Mouse (Mus musculus): ENCODE measurements at regions not wholly inside any gene's neighbourhood (a gene's known extent, or its start where the extent isn't known, plus 50 kb on each side); places are given as distances from the start of the nearest gene placed in this dataset.
"Not testable (repeated sequence)": the region's sequence is repeated elsewhere in the genome, so short reads cannot be mapped to it uniquely, and the experiment has no call there.

DNA sequence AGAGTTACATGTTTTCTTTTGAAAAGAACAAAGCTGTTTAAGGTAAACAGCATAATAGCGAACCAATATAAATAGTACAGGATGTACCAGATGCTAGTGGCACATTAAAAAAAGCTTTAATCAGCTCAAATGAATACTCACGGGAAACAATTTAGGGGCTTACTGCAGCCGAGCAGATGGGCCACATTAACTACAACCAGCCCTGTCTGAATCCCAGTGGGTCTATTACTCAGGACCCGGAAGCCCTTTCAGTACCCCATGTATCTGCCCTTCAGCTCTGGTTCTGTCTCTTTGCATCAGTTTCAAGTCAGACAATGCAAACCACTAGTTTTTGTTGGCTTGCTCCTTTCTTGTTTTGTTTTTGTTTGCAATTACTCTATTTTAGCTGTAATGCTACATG lies 210.9 kb upstream of the Crbn start:
- DNase-seq (ENCODE audit: low spot score in 2 of 2), result no peak

DNA sequence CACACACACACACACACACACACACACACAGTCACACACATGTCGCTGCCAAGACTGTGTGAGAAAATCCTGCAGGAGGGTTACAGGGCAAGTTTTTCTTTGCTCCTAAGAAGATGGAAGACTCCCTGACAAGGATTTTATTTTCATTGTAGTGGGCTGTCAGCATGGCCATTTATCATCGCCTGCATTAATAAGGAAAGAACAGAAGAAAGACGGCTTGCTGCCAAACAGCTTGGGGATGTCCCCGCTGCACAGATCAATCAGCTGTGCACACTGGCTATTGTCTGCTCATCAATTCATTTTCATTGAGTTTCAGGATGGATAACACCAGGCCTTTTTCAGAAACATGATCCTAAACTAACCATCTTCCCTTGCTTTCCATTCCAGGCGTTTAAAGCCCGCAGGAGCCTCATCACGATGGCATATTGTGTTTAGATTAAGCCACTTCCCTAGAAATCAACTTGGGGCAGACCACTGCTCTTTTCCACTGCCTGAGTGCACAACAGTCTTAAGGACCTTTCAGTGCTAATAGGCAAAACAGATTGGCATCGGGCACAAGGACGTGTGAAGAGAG lies 213.1 kb upstream of the Crbn start:
- no peak for DNase-seq (ENCODE audit: low spot score in 2 of 2)

- no peak for DNase-seq (ENCODE audit: low spot score in 2 of 2)
These were observed 219.2 kb upstream of the Crbn start for GRCm38 (mm10) chr6:107019126-107019525.

- DNase-seq (ENCODE audit: low spot score in 2 of 2), result peak in 1 of 2 experiments; percentile 27
These were observed 245.3 kb upstream of the Crbn start for GRCm38 (mm10) chr6:107045177-107045576.

DNA sequence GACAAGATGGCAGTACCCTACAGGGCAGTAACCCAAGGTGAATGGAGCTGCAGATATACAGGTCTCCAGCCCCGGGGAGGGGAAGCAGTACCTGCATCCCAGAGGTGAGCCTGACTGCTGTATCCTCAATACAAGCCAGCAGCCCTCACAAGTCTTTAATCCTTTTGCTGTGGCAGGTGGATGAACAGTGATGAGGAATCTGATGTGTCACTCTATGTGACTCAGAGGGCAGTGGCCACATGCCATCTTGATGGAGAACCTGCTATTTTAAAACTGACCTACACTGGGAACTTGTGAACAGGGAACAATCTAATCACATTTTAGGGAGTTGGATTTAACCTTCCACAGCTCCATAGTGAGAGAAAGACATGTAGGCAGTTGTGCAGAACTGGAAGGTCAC lies 251.7 kb upstream of the Crbn start:
- DNase-seq (ENCODE audit: low spot score in 2 of 2), result no peak

DNA sequence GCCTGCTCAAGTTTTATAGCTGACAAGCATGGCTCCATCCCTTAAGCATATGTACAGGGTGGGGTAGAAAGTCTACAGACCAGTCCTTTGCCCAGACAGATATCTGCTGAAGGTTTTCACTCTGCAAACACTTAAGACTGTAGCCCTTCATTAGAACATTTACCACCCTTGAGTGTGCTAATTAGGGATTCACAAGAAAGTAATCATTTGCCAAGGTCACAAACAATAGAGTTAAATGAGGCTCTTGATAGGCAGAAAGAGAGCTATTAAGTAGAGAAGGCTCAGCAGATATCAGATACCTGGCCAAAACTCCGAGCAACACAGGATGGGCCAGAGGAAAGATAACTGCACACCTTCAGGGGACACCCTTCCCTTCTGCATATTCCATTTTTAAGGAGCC lies 252.3 kb upstream of the Crbn start:
- no peak for DNase-seq (ENCODE audit: low spot score in 2 of 2)

- DNase-seq (ENCODE audit: low spot score in 2 of 2), result no peak
These were observed 259.3 kb upstream of the Crbn start for GRCm38 (mm10) chr6:107059001-107059765.

GRCm38 (mm10) chr6:107062886-107063565 lies 263.1 kb upstream of the Crbn start:
- no peak for DNase-seq (ENCODE audit: low spot score in 2 of 2)

GRCm38 (mm10) chr6:107070441-107070840 lies 270.6 kb upstream of the Crbn start:
- no peak for DNase-seq (ENCODE audit: low spot score in 2 of 2)

GRCm38 (mm10) chr6:107092600-107092999 lies 292.7 kb upstream of the Crbn start:
- no peak for DNase-seq (ENCODE audit: low spot score in 2 of 2)

GRCm38 (mm10) chr6:107128716-107129115 lies 328.8 kb upstream of the Crbn start:
- no peak for DNase-seq (ENCODE audit: low spot score in 2 of 2)

- DNase-seq (ENCODE audit: low spot score in 2 of 2), result peak in 1 of 2 experiments; percentile 12
These were observed 361.7 kb upstream of the Lrrn1 start for GRCm38 (mm10) chr6:107167736-107168491.

DNA sequence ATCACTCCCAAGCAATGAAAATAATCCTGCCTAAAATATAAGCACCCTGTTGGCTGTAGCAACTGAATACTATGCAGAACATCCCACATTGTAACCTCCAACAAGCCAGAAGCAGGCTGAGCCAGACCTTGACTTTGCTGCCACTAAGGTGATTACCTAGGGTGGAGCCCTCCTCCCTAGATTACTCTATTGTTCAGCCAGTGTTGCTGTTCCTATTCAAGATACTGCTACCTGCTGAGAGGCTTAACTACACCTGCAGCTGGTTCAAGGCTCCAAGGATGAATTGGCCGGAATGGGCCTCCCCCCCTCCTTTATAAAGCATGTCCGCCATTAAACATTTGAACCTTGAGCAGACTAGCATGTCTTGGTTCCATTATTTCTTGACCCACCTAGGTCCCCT lies 311.3 kb upstream of the Lrrn1 start:
- no peak for DNase-seq (ENCODE audit: low spot score in 2 of 2)

- no peak for DNase-seq (ENCODE audit: low spot score in 2 of 2)
These were observed 310.8 kb upstream of the Lrrn1 start for GRCm38 (mm10) chr6:107218721-107219120.

DNA sequence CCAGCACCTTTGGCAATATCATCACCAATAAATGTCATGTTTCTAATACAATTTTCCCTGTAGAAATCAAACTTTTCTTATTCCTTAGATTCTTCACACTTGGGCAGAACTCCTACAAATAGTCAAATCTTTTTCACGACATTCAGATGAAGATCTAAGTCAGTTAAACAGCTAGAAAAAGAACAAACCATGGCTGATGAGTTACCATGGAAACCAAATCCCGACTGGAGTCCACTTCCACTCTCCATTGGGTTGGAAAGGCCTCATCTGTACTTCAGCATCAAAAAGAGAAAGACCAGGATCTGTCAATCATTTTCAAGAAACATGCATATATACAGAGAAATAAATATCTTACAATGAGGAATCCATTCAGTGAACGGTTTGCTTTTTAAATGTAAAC lies 307.0 kb upstream of the Lrrn1 start:
- DNase-seq (ENCODE audit: low spot score in 2 of 2), result no peak

- not testable (repeated sequence) for DNase-seq (ENCODE audit: low spot score in 2 of 2)
These were observed 299.7 kb upstream of the Lrrn1 start for GRCm38 (mm10) chr6:107229843-107230242.

DNA sequence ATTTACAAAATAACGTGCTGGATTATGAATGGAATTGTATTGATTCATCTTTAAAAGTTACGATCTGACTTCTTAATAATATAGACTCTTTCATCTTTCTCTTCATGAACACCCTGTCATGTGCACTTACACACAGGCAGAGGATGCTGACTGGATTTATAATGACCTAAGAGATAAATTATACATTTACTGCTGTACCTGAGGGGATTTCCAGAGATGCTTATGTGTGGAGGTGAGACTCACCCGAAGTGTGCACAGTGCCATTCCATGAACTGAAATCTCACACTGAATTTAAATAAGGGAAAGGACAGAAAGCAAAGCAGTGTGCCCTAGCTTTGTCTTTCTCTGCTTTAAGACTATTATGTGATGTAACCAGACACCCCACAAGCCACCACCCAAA lies 291.9 kb upstream of the Lrrn1 start:
- no peak for DNase-seq (ENCODE audit: low spot score in 2 of 2)

DNA sequence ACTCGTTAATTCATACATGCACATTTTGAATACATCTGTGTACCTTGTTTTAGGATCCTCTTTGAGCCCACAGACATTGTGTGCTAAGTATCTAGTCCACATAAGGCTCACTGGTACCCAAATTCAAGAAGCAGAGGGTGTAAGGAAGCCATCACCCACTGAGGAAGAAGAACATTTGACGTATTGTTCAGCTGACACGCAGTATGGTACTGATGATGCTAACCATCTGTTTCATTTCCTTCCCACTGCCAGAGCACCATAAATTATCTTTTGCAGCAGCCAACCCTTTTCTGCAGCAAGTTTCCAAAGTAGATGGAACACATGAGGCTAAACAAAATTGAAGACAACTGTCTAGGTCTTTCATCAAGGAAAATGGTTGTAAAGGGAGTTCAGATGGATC lies 285.6 kb upstream of the Lrrn1 start:
- DNase-seq (ENCODE audit: low spot score in 2 of 2), result peak in 1 of 2 experiments; percentile 8

DNA sequence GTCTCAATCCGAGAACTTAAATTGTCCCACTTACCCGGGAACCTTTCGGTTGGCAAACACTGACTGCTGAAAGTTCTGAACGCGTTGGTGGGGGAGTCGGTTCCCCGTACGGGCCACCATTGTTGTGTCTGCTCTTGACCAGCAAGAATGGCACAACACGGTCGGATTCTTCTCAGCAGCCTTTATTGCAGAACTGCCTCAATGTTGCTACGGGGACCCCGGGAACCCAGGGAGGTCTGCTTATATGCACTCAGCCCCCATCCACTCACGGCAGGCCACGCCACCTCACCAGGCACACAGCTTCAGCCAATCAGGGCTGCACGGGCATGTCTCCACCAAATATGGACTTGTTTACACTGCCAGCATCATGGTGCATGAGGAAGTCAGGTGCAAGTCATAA lies 249.2 kb upstream of the Lrrn1 start:
- DNase-seq (ENCODE audit: low spot score in 2 of 2), result no peak

GRCm38 (mm10) chr6:107290850-107291249 lies 238.7 kb upstream of the Lrrn1 start:
- DNase-seq (ENCODE audit: low spot score in 2 of 2), result no peak

- no peak for DNase-seq (ENCODE audit: low spot score in 2 of 2)
These were observed 225.7 kb upstream of the Lrrn1 start for GRCm38 (mm10) chr6:107303676-107304369.

Data from left cerebral cortex, adult 8-10 months (tissue).